Mouse (Mus musculus): ENCODE data around the gene Pink1. TPM values are rescaled to one million over a fixed set of nuclear protein-coding genes. Genes with fewer than 3 reads are reported as not detected.
"Not testable (repeated sequence)": the region's sequence is repeated elsewhere in the genome, so short reads cannot be mapped to it uniquely, and the experiment has no call there.

Pink1 gene
- polyA plus RNA-seq, 1 experiment: 48.1 TPM

GRCm38 (mm10) chr4:138337341-138337740 lies 11.2 kb upstream of the Pink1 start:
- no peak overlapping the region for H3K27ac ChIP-seq (ENCODE audit: control insufficient read depth, insufficient read depth, low read depth, low read length, poor library complexity)
- no peaks in the 10 kb centered on the region for H3K4me1 ChIP-seq (ENCODE audit: control insufficient read depth, insufficient read depth, low read length)
- TF ChIP-seq CTCF (IDR thresholded peaks at IDR 0.05; ENCODE audit: control insufficient read depth, insufficient read depth, low read length): no peak
- no peak for TF ChIP-seq POLR2A (IDR thresholded peaks at IDR 0.05; ENCODE audit: borderline replicate concordance, control insufficient read depth, low read depth, low read length)
- H3K4me3 ChIP-seq (replicated peaks; ENCODE audit: control insufficient read depth, low read depth, low read length): no peak overlapping the region
- WGBS: 80% methylated on average over 9 of the region's 9 CpGs

GRCm38 (mm10) chr4:138336876-138337275 lies 10.8 kb upstream of the Pink1 start:
- Histone ChIP-seq H3K4me1 (ENCODE audit: control insufficient read depth, insufficient read depth, low read length) (no peaks in the 10 kb centered on the region), H3K27ac (ENCODE audit: control insufficient read depth, insufficient read depth, low read depth, low read length, poor library complexity) (no peak overlapping the region), H3K4me3 (replicated peaks; ENCODE audit: control insufficient read depth, low read depth, low read length) (no peak overlapping the region)
- TF ChIP-seq CTCF (IDR thresholded peaks at IDR 0.05; ENCODE audit: control insufficient read depth, insufficient read depth, low read length): no peak
- WGBS: 23% methylated on average over 5 of the region's 5 CpGs

- WGBS: 83% methylated on average over 6 of the region's 6 CpGs
- TF ChIP-seq POLR2A (IDR thresholded peaks at IDR 0.05; ENCODE audit: borderline replicate concordance, control insufficient read depth, low read depth, low read length): no peak
- no peak for TF ChIP-seq CTCF (IDR thresholded peaks at IDR 0.05; ENCODE audit: control insufficient read depth, insufficient read depth, low read length)
- Histone ChIP-seq H3K27ac (ENCODE audit: control insufficient read depth, insufficient read depth, low read depth, low read length, poor library complexity) (no peak overlapping the region), H3K4me1 (ENCODE audit: control insufficient read depth, insufficient read depth, low read length) (no peaks in the 10 kb centered on the region), H3K4me3 (replicated peaks; ENCODE audit: control insufficient read depth, low read depth, low read length) (no peak overlapping the region)
These were observed 9.5 kb upstream of the Pink1 start for GRCm38 (mm10) chr4:138335648-138336047.

GRCm38 (mm10) chr4:138335036-138335435 lies 8.9 kb upstream of the Pink1 start:
- TF ChIP-seq CTCF (IDR thresholded peaks at IDR 0.05; ENCODE audit: control insufficient read depth, insufficient read depth, low read length): no peak
- TF ChIP-seq POLR2A (IDR thresholded peaks at IDR 0.05; ENCODE audit: borderline replicate concordance, control insufficient read depth, low read depth, low read length): no peak
- Histone ChIP-seq H3K27ac (ENCODE audit: control insufficient read depth, insufficient read depth, low read depth, low read length, poor library complexity) (no peak overlapping the region), H3K4me1 (ENCODE audit: control insufficient read depth, insufficient read depth, low read length) (no peaks in the 10 kb centered on the region), H3K4me3 (replicated peaks; ENCODE audit: control insufficient read depth, low read depth, low read length) (no peak overlapping the region)
- 89% methylated on average over 12 of the region's 12 CpGs for WGBS

GRCm38 (mm10) chr4:138333135-138333534 lies 7.0 kb upstream of the Pink1 start:
- no peak overlapping the region for H3K27ac ChIP-seq (ENCODE audit: control insufficient read depth, insufficient read depth, low read depth, low read length, poor library complexity)
- H3K4me3 ChIP-seq (replicated peaks; ENCODE audit: control insufficient read depth, low read depth, low read length): no peak overlapping the region
- TF ChIP-seq CTCF (IDR thresholded peaks at IDR 0.05; ENCODE audit: control insufficient read depth, insufficient read depth, low read length) (no peak), POLR2A (IDR thresholded peaks at IDR 0.05; ENCODE audit: borderline replicate concordance, control insufficient read depth, low read depth, low read length) (no peak)
- 84% methylated on average over 4 of the region's 4 CpGs for WGBS
- H3K4me1 ChIP-seq (ENCODE audit: control insufficient read depth, insufficient read depth, low read length): no peaks in the 10 kb centered on the region

GRCm38 (mm10) chr4:138331647-138332046 lies 5.5 kb upstream of the Pink1 start:
- 80% methylated on average over 9 of the region's 9 CpGs for WGBS
- Histone ChIP-seq H3K4me3 (replicated peaks; ENCODE audit: control insufficient read depth, low read depth, low read length) (no peak overlapping the region), H3K4me1 (ENCODE audit: control insufficient read depth, insufficient read depth, low read length) (no peaks in the 10 kb centered on the region), H3K27ac (ENCODE audit: control insufficient read depth, insufficient read depth, low read depth, low read length, poor library complexity) (no peak overlapping the region)
- TF ChIP-seq CTCF (IDR thresholded peaks at IDR 0.05; ENCODE audit: control insufficient read depth, insufficient read depth, low read length) (no peak), POLR2A (IDR thresholded peaks at IDR 0.05; ENCODE audit: borderline replicate concordance, control insufficient read depth, low read depth, low read length) (no peak)

- 55% methylated on average over 15 of the region's 15 CpGs for WGBS
- H3K27ac ChIP-seq (ENCODE audit: control insufficient read depth, insufficient read depth, low read depth, low read length, poor library complexity): no peak overlapping the region
- H3K4me3 ChIP-seq (replicated peaks; ENCODE audit: control insufficient read depth, low read depth, low read length): no peak overlapping the region
- H3K4me1 ChIP-seq (ENCODE audit: control insufficient read depth, insufficient read depth, low read length): peaks cover 2% of the 10 kb centered on the region; the same call in 1 of the 2 replicates
- no peak for TF ChIP-seq POLR2A (IDR thresholded peaks at IDR 0.05; ENCODE audit: borderline replicate concordance, control insufficient read depth, low read depth, low read length)
- TF ChIP-seq CTCF (IDR thresholded peaks at IDR 0.05; ENCODE audit: control insufficient read depth, insufficient read depth, low read length): no peak
These were observed 4.2 kb upstream of the Pink1 start for GRCm38 (mm10) chr4:138330264-138330671.

GRCm38 (mm10) chr4:138327891-138328470 lies 1.9 kb upstream of the Pink1 start:
- peak overlapping the region; percentile 68 for H3K27ac ChIP-seq (ENCODE audit: control insufficient read depth, insufficient read depth, low read depth, low read length, poor library complexity)
- peak overlapping the region; percentile 45 for H3K4me3 ChIP-seq (replicated peaks; ENCODE audit: control insufficient read depth, low read depth, low read length)
- TF ChIP-seq POLR2A (IDR thresholded peaks at IDR 0.05; ENCODE audit: borderline replicate concordance, control insufficient read depth, low read depth, low read length) (no peak), CTCF (IDR thresholded peaks at IDR 0.05; ENCODE audit: control insufficient read depth, insufficient read depth, low read length) (no peak)
- H3K4me1 ChIP-seq (ENCODE audit: control insufficient read depth, insufficient read depth, low read length): peaks cover 2% of the 10 kb centered on the region; the same call in 1 of the 2 replicates
- WGBS: 55% methylated on average over 7 of the region's 7 CpGs

GRCm38 (mm10) chr4:138327155-138327554 lies 1.0 kb upstream of the Pink1 start:
- WGBS: 69% methylated on average over 9 of the region's 12 CpGs
- not testable (repeated sequence) for H3K4me3 ChIP-seq (replicated peaks; ENCODE audit: control insufficient read depth, low read depth, low read length); H3K4me1 ChIP-seq (ENCODE audit: control insufficient read depth, insufficient read depth, low read length)
- H3K27ac ChIP-seq (ENCODE audit: control insufficient read depth, insufficient read depth, low read depth, low read length, poor library complexity): 0 out of 2 replicates have a peak overlapping the region, but pooled peaks have one; percentile 29

Data from bone marrow, adult 2 months (tissue).